Mouse (Mus musculus): ENCODE data around the gene Ncapd3. TPM values are rescaled to one million over a fixed set of nuclear protein-coding genes. Genes with fewer than 3 reads are reported as not detected.

Gene Ncapd3
- polyA plus RNA-seq, 1 experiment from 2014 or later = 29.4 TPM

DNA sequence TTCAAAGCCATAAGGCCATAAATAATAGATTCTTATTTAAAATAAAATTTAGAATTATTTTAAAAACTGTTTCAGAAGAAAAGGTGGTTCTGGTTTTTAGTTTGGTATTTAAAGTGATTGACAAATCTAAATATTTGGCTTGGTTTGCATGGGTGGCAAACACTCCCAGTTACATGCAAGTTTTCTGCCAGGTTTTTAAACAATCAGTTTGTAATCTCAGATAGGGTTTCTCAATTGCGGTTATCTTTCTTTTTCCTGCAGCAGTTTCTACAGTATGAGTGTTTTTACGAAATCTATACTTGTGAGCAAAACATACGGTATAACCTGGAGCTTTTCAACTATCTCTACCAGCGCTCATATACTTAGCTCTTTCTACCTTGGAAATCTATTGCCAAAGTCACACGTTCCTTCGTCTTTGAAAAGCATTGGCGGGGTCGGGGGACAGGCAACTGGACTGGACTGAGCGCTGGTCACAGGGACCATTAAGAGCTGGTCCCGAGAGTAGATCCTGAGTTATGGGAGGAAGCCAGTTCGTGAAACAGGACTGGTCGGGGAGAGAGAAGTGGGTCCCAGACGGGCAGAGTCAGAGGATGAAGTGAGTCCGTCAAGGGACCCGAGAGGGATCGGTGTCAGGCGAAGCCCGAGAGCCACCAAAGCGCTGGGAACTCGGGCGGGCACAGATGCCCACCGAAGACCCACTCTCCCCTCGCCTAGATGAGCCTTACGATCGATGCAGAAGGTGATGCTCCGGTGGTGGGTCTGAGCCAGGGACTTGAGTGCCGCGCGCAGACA lies 31.1 kb upstream of the Ncapd3 start:
- DNase-seq (ENCODE audit: low spot score) = no peak
- H3K4me2 ChIP-seq (ENCODE audit: low read depth, low read length) = peak overlapping the region; percentile 77
- peak; percentile 50 for ATAC-seq (ENCODE audit: low read depth)
- H3K9ac ChIP-seq (ENCODE audit: low read depth, low read length) = peak overlapping the region; percentile 88
- peaks cover 11% of the 10 kb centered on the region for H3K36me3 ChIP-seq (ENCODE audit: control insufficient read depth, insufficient read depth, low read length)
- H3K27me3 ChIP-seq (replicated peaks; ENCODE audit: control insufficient read depth, insufficient read depth, low read length) = no peaks in the 10 kb centered on the region
- H3K27ac ChIP-seq (replicated peaks; ENCODE audit: low read depth, low read length) = peak overlapping the region; percentile 70
- WGBS = 2% methylated on average over 24 of the region's 29 CpGs
- H3K4me3 ChIP-seq (ENCODE audit: low read depth, low read length) = peak overlapping the region; percentile 69
- no peaks in the 10 kb centered on the region for H3K9me3 ChIP-seq (ENCODE audit: control insufficient read depth, low read length)
- peaks cover 18% of the 10 kb centered on the region; the same call in 1 of the 2 replicates for H3K4me1 ChIP-seq (ENCODE audit: control insufficient read depth, insufficient read depth, low read length)

DNA sequence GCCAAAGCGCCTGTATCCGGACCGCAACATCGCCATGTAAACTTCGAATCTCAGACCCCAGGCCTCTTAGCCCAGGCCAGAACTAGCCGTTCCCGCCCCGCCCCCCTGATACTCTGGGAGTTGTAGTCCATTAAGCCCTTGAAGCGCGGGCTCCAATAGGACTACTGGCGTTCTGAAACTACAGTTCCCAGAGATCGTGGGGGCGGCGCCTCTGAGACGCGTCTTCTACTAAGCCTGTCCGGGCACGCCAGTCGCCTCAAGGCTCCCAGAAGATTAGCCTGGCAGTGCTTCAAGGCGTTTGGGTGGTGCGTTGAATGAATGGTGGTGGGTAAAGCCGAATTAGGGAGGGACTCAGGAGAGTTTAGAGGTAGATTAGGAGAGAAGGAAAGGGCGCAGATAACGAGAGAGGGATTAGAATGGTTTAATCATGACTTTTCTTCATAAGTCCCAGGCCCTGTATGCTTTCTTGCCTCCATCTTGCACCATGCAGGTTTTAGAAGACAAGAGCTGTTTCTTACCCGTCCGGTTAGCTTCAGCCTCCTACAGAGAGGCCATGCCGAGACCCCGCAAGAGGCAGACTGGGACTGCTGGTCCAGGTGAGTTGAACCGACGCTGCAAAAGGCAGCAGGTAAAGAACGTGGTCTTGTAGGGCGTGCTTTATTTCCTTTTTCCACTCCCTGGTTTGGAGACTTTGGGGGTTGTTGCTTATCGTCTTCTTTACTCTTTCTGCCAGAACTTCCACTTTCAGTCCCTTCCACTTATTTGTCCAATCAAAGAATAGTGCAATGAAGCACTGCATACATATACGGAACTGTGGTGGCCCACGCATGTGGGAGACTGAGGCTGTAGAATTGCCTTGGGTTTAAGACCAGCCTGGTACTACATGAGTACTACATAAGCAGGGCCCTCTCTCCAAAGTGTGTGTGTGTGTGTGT lies 30.2 kb upstream of the Ncapd3 start, which contains the start of the genes Acad8 and Thyn1:
Gene Acad8, minus strand, starts transcription at position 106 of the 935 bp plus-strand sequence.
Gene Thyn1, plus strand, starts transcription at position 250 of the 935 bp plus-strand sequence.
- WGBS = under 1% methylated on average over 35 of the region's 35 CpGs
- ATAC-seq (ENCODE audit: low read depth) = peak; percentile 99
- H3K27ac ChIP-seq (replicated peaks; ENCODE audit: low read depth, low read length) = peak within 1 kb of the TSS; percentile 70
- H3K36me3 ChIP-seq (ENCODE audit: control insufficient read depth, insufficient read depth, low read length) = peaks cover 20% of the 10 kb centered on the region
- peak; percentile 99 for DNase-seq (ENCODE audit: low spot score)
- H3K4me2 ChIP-seq (ENCODE audit: low read depth, low read length) = peak within 1 kb of the TSS; percentile 77
- peak within 1 kb of the TSS; percentile 69 for H3K4me3 ChIP-seq (ENCODE audit: low read depth, low read length)
- H3K9me3 ChIP-seq (ENCODE audit: control insufficient read depth, low read length) = no peaks in the 10 kb centered on the region
- peak within 1 kb of the TSS; percentile 88 for H3K9ac ChIP-seq (ENCODE audit: low read depth, low read length)
- H3K4me1 ChIP-seq (ENCODE audit: control insufficient read depth, insufficient read depth, low read length) = peaks cover 18% of the 10 kb centered on the region; the same call in 1 of the 2 replicates
- H3K27me3 ChIP-seq (replicated peaks; ENCODE audit: control insufficient read depth, insufficient read depth, low read length) = no peaks in the 10 kb centered on the region

DNA sequence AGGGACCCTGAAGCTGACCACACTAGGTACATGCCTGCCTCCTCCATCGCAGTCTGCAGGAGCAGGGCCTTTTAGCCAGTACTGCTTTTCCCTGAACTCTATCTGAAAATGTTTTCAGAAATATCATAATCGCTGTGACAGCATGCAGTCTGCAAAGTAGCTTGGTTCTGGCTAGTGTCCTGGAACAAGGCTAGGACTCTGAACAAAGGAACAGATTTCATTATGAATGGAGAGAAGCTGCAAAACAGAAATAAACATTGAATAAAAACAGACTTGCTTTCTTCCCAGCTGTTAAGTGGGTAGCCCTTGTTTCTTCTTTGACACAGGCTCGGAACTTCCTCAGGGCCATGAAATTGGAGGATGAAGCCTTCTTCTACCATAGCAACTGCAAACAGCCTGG lies 24.7 kb upstream of the Ncapd3 start:
- Histone ChIP-seq H3K9me3 (ENCODE audit: control insufficient read depth, low read length) (no peaks in the 10 kb centered on the region), H3K27ac (replicated peaks; ENCODE audit: low read depth, low read length) (no peak overlapping the region), H3K36me3 (ENCODE audit: control insufficient read depth, insufficient read depth, low read length) (peaks cover 70% of the 10 kb centered on the region), H3K9ac (ENCODE audit: low read depth, low read length) (no peak overlapping the region), H3K4me1 (ENCODE audit: control insufficient read depth, insufficient read depth, low read length) (peaks cover 11% of the 10 kb centered on the region; the same call in 1 of the 2 replicates), H3K27me3 (replicated peaks; ENCODE audit: control insufficient read depth, insufficient read depth, low read length) (no peaks in the 10 kb centered on the region), H3K4me3 (ENCODE audit: low read depth, low read length) (no peak overlapping the region), H3K4me2 (ENCODE audit: low read depth, low read length) (no peak overlapping the region)
- 80% methylated on average over 3 of the region's 3 CpGs for WGBS
- DNase-seq (ENCODE audit: low spot score) (no peak), ATAC-seq (ENCODE audit: low read depth) (no peak)

DNA sequence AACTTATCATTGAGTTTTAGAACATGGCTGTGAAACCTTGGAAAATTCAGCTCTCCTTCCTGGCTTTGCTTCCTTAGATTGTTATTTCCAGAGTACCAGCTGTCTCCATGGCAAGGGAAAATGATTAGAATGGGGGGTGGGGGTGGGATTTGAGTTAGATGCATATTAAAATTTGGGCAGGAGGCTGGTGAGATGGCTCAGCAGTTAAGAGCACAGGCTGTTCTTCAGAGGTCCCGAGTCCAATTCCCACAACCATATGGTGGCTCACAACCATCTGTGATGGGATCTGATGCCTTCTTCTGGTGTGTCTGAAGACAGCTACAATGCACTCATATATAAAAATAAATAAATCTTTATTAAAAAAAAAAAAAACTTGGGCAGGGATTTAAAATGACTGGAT lies 24.0 kb upstream of the Ncapd3 start:
- no peaks in the 10 kb centered on the region for H3K27me3 ChIP-seq (replicated peaks; ENCODE audit: control insufficient read depth, insufficient read depth, low read length)
- 86% methylated on average over 1 of the region's 1 CpGs for WGBS
- H3K4me2 ChIP-seq (ENCODE audit: low read depth, low read length) = no peak overlapping the region
- H3K9ac ChIP-seq (ENCODE audit: low read depth, low read length) = no peak overlapping the region
- no peaks in the 10 kb centered on the region for H3K9me3 ChIP-seq (ENCODE audit: control insufficient read depth, low read length)
- H3K4me1 ChIP-seq (ENCODE audit: control insufficient read depth, insufficient read depth, low read length) = peaks cover 4% of the 10 kb centered on the region; the same call in 1 of the 2 replicates
- DNase-seq (ENCODE audit: low spot score) (no peak), ATAC-seq (ENCODE audit: low read depth) (no peak)
- H3K4me3 ChIP-seq (ENCODE audit: low read depth, low read length) = no peak overlapping the region
- H3K27ac ChIP-seq (replicated peaks; ENCODE audit: low read depth, low read length) = no peak overlapping the region
- H3K36me3 ChIP-seq (ENCODE audit: control insufficient read depth, insufficient read depth, low read length) = peaks cover 77% of the 10 kb centered on the region

DNA sequence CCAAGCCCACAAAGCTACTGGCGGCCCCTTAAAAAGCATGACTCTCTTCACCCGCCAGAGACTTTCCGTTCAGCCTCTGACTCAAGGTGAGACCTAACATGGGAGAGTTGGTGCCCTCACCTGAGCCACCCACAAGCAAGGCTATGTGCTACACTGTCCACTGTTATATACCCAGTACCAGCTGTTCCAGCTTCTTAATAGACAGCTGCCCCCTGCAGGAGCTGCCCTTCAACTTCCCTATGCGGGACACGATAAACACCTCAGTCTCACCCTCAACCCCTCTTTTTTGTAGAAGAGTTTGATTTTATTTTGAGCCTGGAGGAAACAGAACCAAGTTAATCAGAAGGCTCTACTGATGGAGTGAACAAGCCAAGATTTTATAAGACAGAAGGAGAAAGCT lies 23.1 kb upstream of the Ncapd3 start:
- no peak overlapping the region for H3K9ac ChIP-seq (ENCODE audit: low read depth, low read length)
- no peak overlapping the region for H3K4me2 ChIP-seq (ENCODE audit: low read depth, low read length)
- ATAC-seq (ENCODE audit: low read depth) (no peak), DNase-seq (ENCODE audit: low spot score) (no peak)
- peaks cover 86% of the 10 kb centered on the region for H3K36me3 ChIP-seq (ENCODE audit: control insufficient read depth, insufficient read depth, low read length)
- no peaks in the 10 kb centered on the region for H3K27me3 ChIP-seq (replicated peaks; ENCODE audit: control insufficient read depth, insufficient read depth, low read length)
- no peak overlapping the region for H3K27ac ChIP-seq (replicated peaks; ENCODE audit: low read depth, low read length)
- 88% methylated on average over 5 of the region's 5 CpGs for WGBS
- H3K4me3 ChIP-seq (ENCODE audit: low read depth, low read length) = no peak overlapping the region
- H3K9me3 ChIP-seq (ENCODE audit: control insufficient read depth, low read length) = no peaks in the 10 kb centered on the region
- no peaks in the 10 kb centered on the region for H3K4me1 ChIP-seq (ENCODE audit: control insufficient read depth, insufficient read depth, low read length)

DNA sequence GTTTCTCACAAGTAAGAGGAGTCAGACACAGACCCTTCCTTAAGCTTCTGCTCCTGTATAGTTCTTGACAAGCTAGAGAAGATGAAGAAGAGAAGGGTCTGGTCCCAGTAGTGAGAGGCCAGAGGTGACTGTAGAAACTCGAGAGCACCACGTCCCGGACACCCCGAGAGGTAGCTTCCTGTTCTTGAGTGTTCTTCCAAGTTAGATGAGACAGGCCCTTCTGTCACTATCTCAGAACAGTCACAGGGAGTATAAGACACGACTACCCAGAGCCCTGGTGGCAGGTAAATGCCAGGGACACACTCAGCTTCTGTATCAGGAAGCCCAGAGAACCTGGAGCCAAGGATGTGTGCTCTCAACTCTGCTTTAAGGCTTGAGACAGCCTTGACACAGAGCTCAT lies 20.7 kb upstream of the Ncapd3 start:
- DNase-seq (ENCODE audit: low spot score) = no peak
- Histone ChIP-seq H3K27me3 (replicated peaks; ENCODE audit: control insufficient read depth, insufficient read depth, low read length) (no peaks in the 10 kb centered on the region), H3K4me3 (ENCODE audit: low read depth, low read length) (no peak overlapping the region), H3K9me3 (ENCODE audit: control insufficient read depth, low read length) (no peaks in the 10 kb centered on the region), H3K27ac (replicated peaks; ENCODE audit: low read depth, low read length) (no peak overlapping the region), H3K4me1 (ENCODE audit: control insufficient read depth, insufficient read depth, low read length) (no peaks in the 10 kb centered on the region), H3K4me2 (ENCODE audit: low read depth, low read length) (no peak overlapping the region), H3K9ac (ENCODE audit: low read depth, low read length) (no peak overlapping the region), H3K36me3 (ENCODE audit: control insufficient read depth, insufficient read depth, low read length) (peaks cover 96% of the 10 kb centered on the region)
- 76% methylated on average over 5 of the region's 5 CpGs for WGBS
- no peak for ATAC-seq (ENCODE audit: low read depth)

DNA sequence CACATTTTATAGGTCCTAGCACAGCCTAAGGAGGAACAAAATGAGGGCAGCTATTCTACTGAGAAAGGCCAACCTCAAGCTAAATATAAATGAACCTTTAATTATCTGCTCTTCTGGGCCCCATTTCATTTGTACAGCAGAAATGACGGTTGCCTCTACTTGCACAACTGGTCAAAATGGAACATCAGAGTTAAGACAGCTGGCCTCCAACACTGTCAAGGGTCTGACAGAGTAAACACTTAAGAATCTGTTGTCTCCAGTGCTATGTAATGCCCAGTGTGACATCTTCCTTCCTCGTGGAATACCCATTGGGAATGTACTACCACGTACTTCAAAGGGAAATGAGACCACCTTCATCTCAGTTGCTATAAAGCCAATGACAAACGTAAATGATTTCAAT lies 18.4 kb upstream of the Ncapd3 start:
- Histone ChIP-seq H3K27me3 (replicated peaks; ENCODE audit: control insufficient read depth, insufficient read depth, low read length) (no peaks in the 10 kb centered on the region), H3K36me3 (ENCODE audit: control insufficient read depth, insufficient read depth, low read length) (peaks cover 97% of the 10 kb centered on the region), H3K4me1 (ENCODE audit: control insufficient read depth, insufficient read depth, low read length) (no peaks in the 10 kb centered on the region), H3K9ac (ENCODE audit: low read depth, low read length) (no peak overlapping the region), H3K4me3 (ENCODE audit: low read depth, low read length) (no peak overlapping the region), H3K4me2 (ENCODE audit: low read depth, low read length) (no peak overlapping the region), H3K27ac (replicated peaks; ENCODE audit: low read depth, low read length) (no peak overlapping the region), H3K9me3 (ENCODE audit: control insufficient read depth, low read length) (no peaks in the 10 kb centered on the region)
- 89% methylated on average over 4 of the region's 4 CpGs for WGBS
- DNase-seq (ENCODE audit: low spot score) = no peak
- no peak for ATAC-seq (ENCODE audit: low read depth)

DNA sequence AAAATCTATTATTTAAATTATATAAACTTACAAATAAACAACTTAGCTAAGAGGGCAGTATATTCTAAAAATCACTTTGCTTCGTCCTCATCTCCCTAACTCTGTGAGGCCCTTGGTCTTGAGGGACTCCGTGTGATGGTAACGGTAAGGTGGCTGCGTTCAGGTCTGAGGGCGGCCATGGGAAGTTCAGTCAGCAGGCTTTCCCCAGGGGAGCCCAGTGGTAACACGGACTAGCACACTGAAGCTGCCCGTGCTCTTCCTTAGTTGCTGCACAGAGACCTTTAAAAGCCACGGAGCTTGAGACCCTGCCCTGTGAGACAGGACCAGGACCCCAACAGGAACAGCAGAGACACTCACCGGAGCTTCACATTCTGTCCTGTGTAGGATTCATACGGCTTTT lies 11.0 kb upstream of the Ncapd3 start:
- Histone ChIP-seq H3K4me2 (ENCODE audit: low read depth, low read length) (no peak overlapping the region), H3K9me3 (ENCODE audit: control insufficient read depth, low read length) (no peaks in the 10 kb centered on the region), H3K9ac (ENCODE audit: low read depth, low read length) (no peak overlapping the region), H3K27me3 (replicated peaks; ENCODE audit: control insufficient read depth, insufficient read depth, low read length) (no peaks in the 10 kb centered on the region), H3K4me3 (ENCODE audit: low read depth, low read length) (no peak overlapping the region), H3K27ac (replicated peaks; ENCODE audit: low read depth, low read length) (no peak overlapping the region), H3K36me3 (ENCODE audit: control insufficient read depth, insufficient read depth, low read length) (peaks cover 57% of the 10 kb centered on the region), H3K4me1 (ENCODE audit: control insufficient read depth, insufficient read depth, low read length) (no peaks in the 10 kb centered on the region)
- DNase-seq (ENCODE audit: low spot score) (no peak), ATAC-seq (ENCODE audit: low read depth) (no peak)
- WGBS = 91% methylated on average over 10 of the region's 10 CpGs

All from embryonic facial prominence, embryonic 14.5 days (tissue).